Mouse (Mus musculus) liver, embryonic 14.5 days (tissue): ENCODE data around the gene Gm281. TPM values are rescaled to one million over a fixed set of nuclear protein-coding genes. Genes with fewer than 3 reads are reported as not detected.
"Not testable (repeated sequence)": the region's sequence is repeated elsewhere in the genome, so short reads cannot be mapped to it uniquely, and the experiment has no call there.

Experiments
- ATAC-seq: fragments of 200-750 bp; cut with Nextera tagmentation; 2 replicates; pipeline ENCODE4 v1.8.0; 2017; ENCODE audit warnings: moderate number of reproducible peaks, mild to moderate bottlenecking, moderate library complexity; ENCODE audit not compliant: insufficient read depth
- DNase-seq, 3 experiments: peaks; one replicate each; pipeline ENCODE4 v3.0.0-alpha.2; 2012 to 2013; ENCODE audit warnings: low read depth in 3 of 3, low spot score in 3 of 3
- H3K27ac ChIP-seq: fragments of 300-500 bp; sonication (generic); 2 replicates; pipeline ENCODE4 v1.5.1; 2014; ENCODE audit warnings: moderate library complexity, mild to moderate bottlenecking, control low read depth, inconsistent platforms
- H3K27me3 ChIP-seq: fragments of 300-500 bp; sonication (generic); 2 replicates; pipeline ENCODE4 v1.6.1; 2014; ENCODE audit warnings: mild to moderate bottlenecking, low read length, moderate library complexity; ENCODE audit not compliant: control insufficient read depth, insufficient read depth
- H3K36me3 ChIP-seq: fragments of 300-500 bp; sonication (generic); replicated peaks from 2 replicates; pipeline ENCODE4 v1.6.1; 2014; ENCODE audit warnings: low read depth; ENCODE audit not compliant: control insufficient read depth, insufficient read depth
- H3K4me1 ChIP-seq, 2 experiments: fragments of 200-500 bp in 1 of 2; fragments of 300-500 bp in 1 of 2; sonication (generic) in 1 of 2; replicated peaks; 2 replicates each; pipeline ENCODE4 v1.6.1; 2012 to 2014; ENCODE audit warnings: antibody characterized with exemption in 1 of 2, inconsistent platforms in 1 of 2, low read length in 1 of 2; ENCODE audit not compliant: control insufficient read depth in 2 of 2, insufficient read depth in 2 of 2
- H3K4me2 ChIP-seq: fragments of 300-500 bp; sonication (generic); 2 replicates; pipeline ENCODE4 v1.6.1; 2014; ENCODE audit warnings: low read depth, mild to moderate bottlenecking, control low read depth, moderate library complexity
- H3K4me3 ChIP-seq, 2 experiments: fragments of 200-500 bp in 1 of 2; fragments of 300-500 bp in 1 of 2; sonication (generic) in 1 of 2; 2 replicates each; pipeline ENCODE4 v1.5.1; 2012 to 2014; ENCODE audit warnings: low read depth in 2 of 2, low read length in 2 of 2, mild to moderate bottlenecking in 2 of 2, control low read depth in 1 of 2, inconsistent platforms in 1 of 2, moderate library complexity in 1 of 2; ENCODE audit not compliant: insufficient read depth in 1 of 2
- H3K9ac ChIP-seq: fragments of 300-500 bp; sonication (generic); replicated peaks from 2 replicates; pipeline ENCODE4 v1.6.1; 2014; ENCODE audit warnings: mild to moderate bottlenecking, control low read depth, moderate library complexity
- H3K9me3 ChIP-seq: fragments of 300-500 bp; sonication (generic); 2 replicates; pipeline ENCODE4 v1.6.1; 2016; ENCODE audit warnings: low read length, mixed read lengths; ENCODE audit not compliant: control insufficient read depth
- CTCF ChIP-seq: IDR thresholded peaks from 2 replicates; pipeline ENCODE4 v1.5.1; 2016; ENCODE audit warnings: antibody characterized with exemption, low read depth, control low read depth
- EP300 ChIP-seq: IDR thresholded peaks from 2 replicates; pipeline ENCODE4 v1.6.1; 2016; ENCODE audit warnings: antibody characterized with exemption, low read depth
- WGBS: fragments of 180-500 bp; shearing (Covaris S2); extraction: QIAGEN DNeasy Blood & Tissue Kit; methylation state at CpG from one replicate; pipeline ENCODE4 v1.1.7; 2014; ENCODE audit not compliant: insufficient replicate concordance; 5-methylcytosine and 5-hydroxymethylcytosine counted together
- polyA plus RNA-seq, 2 experiments: library from polyadenylated mRNA; depleted of rRNA in 1 of 2; stranded (reverse) in 1 of 2; unstranded in 1 of 2; fragments of >200 nt; fragmentation: Nextera tagmentation in 1 of 2; extraction: Ambion mirVana in 1 of 2; gene quantifications; 2 replicates each; pipeline versions ENCODE4 v1.2.1 to v1.2.3; 2012 to 2014

Gene Gm281
- polyA plus RNA-seq, 2 experiments, result not detected

DNA sequence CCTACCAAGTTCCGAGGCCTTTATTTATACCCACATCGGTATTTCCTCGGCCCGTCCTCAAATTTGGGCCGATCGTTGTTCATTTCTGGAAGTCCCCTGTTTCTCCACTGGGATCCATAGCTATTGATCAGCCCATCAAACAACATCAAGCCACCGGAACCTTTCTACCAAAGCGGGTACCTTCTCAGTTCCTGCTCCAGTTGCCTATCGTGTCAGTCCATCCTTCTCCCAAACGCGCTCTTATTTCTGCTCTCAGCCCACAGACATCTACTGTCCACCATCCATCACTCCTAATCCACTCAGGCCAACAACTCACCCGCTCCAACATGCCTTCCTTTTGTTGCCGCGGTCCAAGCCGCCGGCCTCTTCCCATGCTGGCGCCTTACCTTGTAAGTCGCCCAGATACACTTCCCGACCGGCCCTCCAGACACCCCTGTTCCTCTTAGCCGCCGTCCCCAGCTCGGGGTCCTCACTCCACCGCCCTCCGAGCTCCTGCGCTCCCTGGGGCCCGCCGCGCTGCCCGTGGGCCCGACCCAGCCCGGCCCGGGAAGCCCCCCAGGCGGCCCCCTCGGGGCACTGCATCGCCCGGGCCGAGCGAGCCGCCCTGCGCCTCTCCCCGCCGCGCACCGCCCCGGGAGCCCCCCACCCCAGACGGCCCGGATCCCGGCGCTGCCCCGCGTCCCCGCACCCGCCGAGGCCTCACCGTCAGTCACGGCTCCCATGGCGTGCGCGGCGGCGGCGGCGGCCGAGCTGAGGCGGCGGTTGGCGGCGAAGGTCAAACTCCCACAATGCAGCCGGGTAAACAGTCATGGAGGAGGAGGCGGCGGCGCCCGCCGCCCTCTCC is 46.4 kb upstream of the Gm281 start:
- TF ChIP-seq CTCF (no peak), EP300 (no peak)
- Histone ChIP-seq H3K27me3 (no peaks in the 10 kb centered on the region), H3K4me2 (peak overlapping the region; percentile 81), H3K9ac (peak overlapping the region; percentile 97), H3K4me1 (peaks cover 4 to 8% of the 10 kb centered on the region in 2 experiments), H3K27ac (peak overlapping the region; percentile 48), H3K9me3 (no peaks in the 10 kb centered on the region), H3K4me3 (peak overlapping the region; percentile 97 to 100), H3K36me3 (no peaks in the 10 kb centered on the region; the same call in 1 of the 2 replicates)
- peak; percentile 78 for ATAC-seq
- WGBS, result under 1% methylated on average over 63 of the region's 75 CpGs
- peak in 1 of 3 experiments; percentile 23 for DNase-seq

DNA sequence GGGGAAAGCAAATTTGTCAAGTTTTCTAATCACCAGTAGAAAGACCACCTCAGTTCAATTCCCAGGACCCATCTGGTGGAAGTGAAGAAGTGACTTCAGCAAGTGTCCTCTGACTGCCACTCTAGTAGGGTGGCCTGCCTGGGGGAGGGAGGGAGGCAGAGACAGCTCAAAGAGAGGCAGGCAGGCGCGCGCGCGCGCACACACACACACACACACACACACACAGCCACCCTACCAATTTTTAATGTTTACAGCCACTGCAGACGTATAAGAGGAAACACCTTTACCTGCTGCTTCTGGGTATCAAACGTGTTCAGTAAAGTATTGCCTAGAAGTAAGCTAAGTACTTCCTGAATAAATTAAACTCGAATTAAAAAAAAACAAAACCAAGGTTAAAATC is 45.8 kb upstream of the Gm281 start:
- TF ChIP-seq CTCF (no peak), EP300 (no peak)
- ATAC-seq (peak; percentile 54), DNase-seq (peak in 1 of 3 experiments; percentile 39)
- Histone ChIP-seq H3K9me3 (no peaks in the 10 kb centered on the region), H3K4me3 (peak overlapping the region; percentile 97 to 100), H3K4me2 (peak overlapping the region; percentile 81), H3K27ac (no peak overlapping the region; the same call in 1 of the 2 replicates), H3K4me1 (peaks cover 4 to 8% of the 10 kb centered on the region in 2 experiments), H3K9ac (peak overlapping the region; percentile 97), H3K27me3 (no peaks in the 10 kb centered on the region), H3K36me3 (no peaks in the 10 kb centered on the region; the same call in none of the 2 replicates)
- WGBS, result 1% methylated on average over 9 of the region's 9 CpGs

DNA sequence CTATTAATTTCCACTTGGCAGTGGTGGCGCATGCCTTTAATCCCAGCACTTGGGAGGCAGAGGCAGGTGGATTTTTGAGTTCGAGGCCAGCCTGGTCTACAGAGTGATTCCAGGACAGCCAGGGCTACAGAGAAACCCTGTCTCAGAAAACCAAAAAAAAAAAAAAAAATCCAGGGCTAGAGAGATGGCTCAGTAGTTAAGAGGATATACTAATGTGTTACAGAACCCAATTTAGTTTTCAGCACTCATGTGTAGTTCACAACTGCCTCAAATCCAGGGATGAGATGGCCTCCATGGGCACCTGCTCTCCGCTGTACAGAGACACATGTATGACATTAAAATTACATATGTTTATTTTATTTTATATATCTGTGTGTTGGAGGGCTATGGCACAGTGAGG is 37.9 kb upstream of the Gm281 start:
- not testable (repeated sequence) for H3K27me3 ChIP-seq, H3K4me3 ChIP-seq, H3K9me3 ChIP-seq, H3K4me2 ChIP-seq, H3K9ac ChIP-seq, H3K27ac ChIP-seq, DNase-seq, ATAC-seq, H3K4me1 ChIP-seq
- WGBS, result 88% methylated on average over 3 of the region's 3 CpGs
- H3K36me3 ChIP-seq, result peaks cover 29% of the 10 kb centered on the region

DNA sequence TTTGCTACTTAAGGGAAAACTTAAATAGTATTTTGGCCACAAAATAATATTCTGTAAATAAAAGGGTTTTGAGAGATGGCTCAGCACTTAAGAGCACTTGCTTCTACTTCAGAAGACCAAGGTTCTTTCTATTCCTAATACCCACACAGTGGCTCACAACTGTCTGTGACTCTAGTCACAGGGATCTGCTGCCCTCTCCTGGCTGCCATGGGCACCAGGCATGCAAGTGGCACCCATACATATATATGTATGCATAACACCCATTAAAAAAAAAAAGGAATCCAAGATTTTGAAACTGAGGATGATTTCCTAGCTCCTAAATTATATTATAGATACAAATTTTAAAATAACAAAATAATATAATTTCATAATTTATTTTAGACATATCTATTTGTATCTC is 36.1 kb upstream of the Gm281 start:
- peaks cover 29% of the 10 kb centered on the region for H3K36me3 ChIP-seq
- ATAC-seq (no peak), DNase-seq (no peak)
- no peak overlapping the region for H3K4me3 ChIP-seq
- no peak overlapping the region for H3K9ac ChIP-seq
- H3K27ac ChIP-seq, result no peak overlapping the region
- no peaks in the 10 kb centered on the region for H3K9me3 ChIP-seq
- H3K27me3 ChIP-seq, result no peaks in the 10 kb centered on the region
- no peak overlapping the region for H3K4me2 ChIP-seq
- no peak for TF ChIP-seq EP300
- peak; percentile 70 for TF ChIP-seq CTCF
- H3K4me1 ChIP-seq, result no peaks in the 10 kb centered on the region

DNA sequence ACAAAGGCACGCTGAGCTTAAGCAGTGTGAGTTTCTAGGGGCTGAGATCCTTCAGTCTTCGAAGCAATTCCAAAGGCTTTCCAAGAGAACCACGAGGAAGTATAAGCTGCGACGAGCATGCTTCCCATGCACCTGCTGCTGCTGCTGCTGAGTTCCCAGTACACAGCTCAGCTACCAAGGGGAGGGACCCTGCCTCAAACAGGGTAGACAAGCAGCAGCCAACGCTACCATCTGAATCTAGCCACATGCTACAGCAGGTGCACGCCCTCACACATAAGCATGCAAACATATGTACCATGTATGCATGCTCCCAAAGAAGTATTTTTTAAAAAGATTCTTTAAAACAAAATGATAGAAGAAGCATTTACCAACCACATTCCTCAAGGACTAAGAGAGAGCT is 34.1 kb upstream of the Gm281 start:
- DNase-seq (no peak), ATAC-seq (no peak)
- WGBS, result 74% methylated on average over 7 of the region's 7 CpGs
- Histone ChIP-seq H3K4me1 (no peaks in the 10 kb centered on the region), H3K36me3 (peaks cover 29% of the 10 kb centered on the region), H3K27me3 (no peaks in the 10 kb centered on the region), H3K4me3 (no peak overlapping the region), H3K27ac (no peak overlapping the region), H3K4me2 (no peak overlapping the region), H3K9me3 (no peaks in the 10 kb centered on the region), H3K9ac (no peak overlapping the region)
- TF ChIP-seq EP300, result no peak
- TF ChIP-seq CTCF, result no peak
